Mouse (Mus musculus): ENCODE results near the gene L3mbtl2. TPM values are rescaled to one million over a fixed set of nuclear protein-coding genes. Genes with fewer than 3 reads are reported as not detected.

The L3mbtl2 gene
- 14.9 and 23.6 TPM in 2 replicates for polyA plus RNA-seq (2012)

DNA sequence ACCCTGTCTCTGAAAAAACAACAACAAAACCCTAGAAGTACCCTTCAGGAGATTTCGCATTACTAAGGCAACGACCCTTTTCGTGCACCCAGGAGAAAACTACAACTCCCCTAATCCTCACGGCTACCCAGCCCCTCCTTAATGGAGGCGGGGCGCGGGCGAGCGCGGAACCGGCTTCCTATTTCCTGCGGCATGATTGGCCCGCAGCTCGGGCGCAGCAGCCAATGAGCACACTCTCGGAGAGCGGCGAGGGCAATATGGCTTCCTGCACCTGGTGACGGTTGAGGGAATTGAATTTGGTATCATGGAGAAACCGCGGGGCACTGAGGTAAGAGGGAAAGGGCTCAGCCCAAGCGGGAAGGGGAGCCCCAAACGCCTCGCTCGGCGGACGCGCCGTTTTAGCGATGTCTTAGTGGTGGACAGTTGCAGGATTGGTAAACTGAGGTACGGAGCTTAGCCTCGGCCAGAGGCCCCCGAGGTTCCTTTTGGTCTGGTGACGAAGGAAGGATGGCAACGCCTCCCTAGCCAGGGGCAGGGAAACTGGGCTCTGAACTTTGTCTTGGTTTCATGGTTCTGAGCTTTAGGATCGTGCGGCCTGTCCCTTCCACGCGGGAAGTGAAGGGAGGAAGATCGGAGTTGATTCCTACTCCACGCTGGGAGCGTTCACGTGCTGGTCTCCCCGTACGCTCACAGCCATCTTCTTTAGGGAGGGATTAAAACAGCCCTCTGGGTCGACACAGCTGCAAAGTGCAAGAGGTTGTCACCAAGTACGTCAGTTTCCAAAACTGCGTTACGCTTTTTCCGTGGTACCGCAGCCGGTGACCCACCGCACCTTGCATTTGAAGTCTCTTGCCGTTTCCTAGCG, at the start of gene L3mbtl2:
L3mbtl2 (plus strand) TSS at position 193 of the 865 bp plus-strand sequence.
- no peak for TF ChIP-seq GATA1 (IDR thresholded peaks at IDR 0.05; ENCODE audit: low read length)

DNA sequence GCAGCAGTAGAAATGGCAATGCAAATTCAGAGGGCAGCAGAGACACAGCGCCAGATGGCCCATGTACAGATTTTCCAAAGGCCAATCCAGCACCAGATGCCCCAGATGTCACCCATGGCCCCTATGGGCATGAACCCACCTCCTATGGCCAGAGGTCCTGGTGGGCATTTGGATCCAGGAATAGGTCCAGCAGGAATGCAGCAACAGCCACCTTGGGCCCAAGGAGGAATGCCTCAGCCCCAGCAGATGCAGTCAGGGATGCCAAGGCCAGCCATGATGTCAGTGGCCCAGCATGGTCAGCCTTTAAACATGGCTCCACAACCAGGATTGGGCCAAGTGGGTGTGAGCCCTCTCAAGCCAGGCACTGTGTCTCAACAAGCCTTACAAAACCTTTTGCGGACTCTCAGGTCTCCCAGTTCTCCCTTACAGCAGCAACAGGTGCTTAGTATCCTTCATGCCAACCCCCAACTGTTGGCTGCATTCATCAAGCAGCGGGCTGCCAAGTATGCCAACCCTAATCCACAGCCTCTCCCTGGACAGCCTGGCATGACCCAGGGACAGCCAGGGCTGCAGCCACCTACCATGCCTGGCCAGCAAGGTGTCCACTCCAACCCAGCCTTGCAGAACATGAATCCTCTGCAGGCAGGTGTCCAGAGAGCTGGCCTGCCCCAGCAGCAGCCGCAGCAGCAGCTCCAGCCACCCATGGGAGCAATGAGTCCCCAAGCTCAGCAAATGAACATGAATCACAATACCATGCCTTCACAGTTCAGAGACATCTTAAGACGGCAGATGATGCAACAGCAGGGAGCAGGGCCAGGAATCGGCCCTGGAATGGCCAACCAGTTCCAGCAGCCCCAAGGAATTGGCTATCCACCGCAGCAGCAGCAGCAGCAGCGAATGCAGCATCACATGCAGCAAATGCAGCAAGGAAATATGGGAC, 13.9 kb upstream of the L3mbtl2 start:
- no peak for TF ChIP-seq GATA1 (IDR thresholded peaks at IDR 0.05; ENCODE audit: low read length)

DNA sequence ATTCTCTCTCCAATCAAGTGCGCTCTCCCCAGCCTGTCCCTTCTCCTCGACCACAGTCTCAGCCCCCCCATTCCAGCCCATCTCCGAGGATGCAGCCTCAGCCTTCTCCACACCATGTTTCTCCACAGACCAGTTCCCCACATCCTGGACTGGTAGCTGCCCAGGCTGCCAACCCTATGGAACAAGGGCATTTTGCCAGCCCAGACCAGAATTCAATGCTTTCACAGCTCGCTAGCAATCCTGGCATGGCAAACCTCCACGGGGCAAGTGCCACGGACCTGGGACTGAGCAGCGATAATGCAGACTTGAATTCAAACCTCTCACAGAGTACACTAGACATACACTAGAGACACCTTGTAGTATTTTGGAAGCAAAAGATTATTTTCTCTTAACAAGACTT, 13.1 kb upstream of the L3mbtl2 start:
- no peak for TF ChIP-seq GATA1 (IDR thresholded peaks at IDR 0.05; ENCODE audit: low read length)

DNA sequence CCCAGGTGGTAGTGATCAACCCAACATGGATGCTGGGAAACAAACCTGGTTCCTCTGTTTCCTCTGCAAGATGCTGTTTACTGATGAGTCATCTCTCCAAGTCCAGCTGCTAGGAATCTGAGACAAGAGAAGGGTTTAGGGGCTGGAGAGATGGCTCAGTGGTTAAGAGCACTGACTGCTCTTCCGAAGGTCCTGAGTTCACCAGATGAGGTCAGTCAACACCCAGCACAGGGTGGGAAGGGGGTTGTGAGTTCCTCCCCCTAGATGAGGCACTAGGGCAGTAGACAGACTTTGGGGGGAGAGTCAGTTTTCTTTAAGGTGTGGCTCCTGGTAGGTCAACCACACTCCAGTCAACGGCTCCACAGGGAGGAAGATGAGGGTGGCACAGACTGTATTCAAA, 2.0 kb upstream of the L3mbtl2 start:
- no peak for TF ChIP-seq GATA1 (IDR thresholded peaks at IDR 0.05; ENCODE audit: low read length)

DNA sequence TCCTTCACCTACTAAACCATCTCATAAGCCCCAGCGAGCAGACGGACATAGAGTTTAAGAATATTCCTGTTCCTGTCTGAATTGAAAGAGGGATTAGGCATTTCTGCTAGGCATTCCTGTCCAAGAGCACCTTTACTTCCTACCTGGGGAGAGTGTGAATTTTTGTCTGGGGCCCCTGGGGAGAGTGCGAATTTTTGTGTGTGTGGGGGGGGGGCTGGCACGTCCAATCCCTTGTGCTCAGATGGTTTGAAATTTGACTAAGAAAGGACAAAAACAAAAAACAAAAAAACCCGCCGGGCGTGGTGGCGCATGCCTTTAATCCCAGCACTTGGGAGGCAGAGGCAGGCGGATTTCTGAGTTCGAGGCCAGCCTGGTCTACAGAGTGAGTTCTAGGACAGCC, 408 bp upstream of the L3mbtl2 start:
- TF ChIP-seq GATA1 (IDR thresholded peaks at IDR 0.05; ENCODE audit: low read length): no peak

DNA sequence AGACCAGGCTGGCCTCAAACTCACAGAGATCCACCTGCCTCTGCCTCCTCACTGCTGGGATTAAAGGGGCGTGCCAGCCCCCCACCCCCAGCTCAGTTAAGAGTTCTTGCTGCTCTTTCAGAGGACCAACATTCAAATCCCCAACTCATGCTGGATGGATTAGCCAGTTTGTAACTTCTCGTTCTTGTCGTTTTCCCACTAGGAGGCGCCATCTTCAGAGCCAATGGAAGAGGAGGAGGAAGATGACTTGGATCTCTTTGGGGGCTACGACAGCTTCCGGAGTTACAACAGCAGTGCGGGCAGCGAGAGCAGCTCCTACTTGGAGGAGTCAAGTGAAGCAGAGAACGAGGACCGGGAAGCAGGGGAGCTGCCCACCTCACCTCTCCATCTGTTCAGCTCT, 3.3 kb downstream of the L3mbtl2 start:
- TF ChIP-seq GATA1 (IDR thresholded peaks at IDR 0.05; ENCODE audit: low read length): no peak

DNA sequence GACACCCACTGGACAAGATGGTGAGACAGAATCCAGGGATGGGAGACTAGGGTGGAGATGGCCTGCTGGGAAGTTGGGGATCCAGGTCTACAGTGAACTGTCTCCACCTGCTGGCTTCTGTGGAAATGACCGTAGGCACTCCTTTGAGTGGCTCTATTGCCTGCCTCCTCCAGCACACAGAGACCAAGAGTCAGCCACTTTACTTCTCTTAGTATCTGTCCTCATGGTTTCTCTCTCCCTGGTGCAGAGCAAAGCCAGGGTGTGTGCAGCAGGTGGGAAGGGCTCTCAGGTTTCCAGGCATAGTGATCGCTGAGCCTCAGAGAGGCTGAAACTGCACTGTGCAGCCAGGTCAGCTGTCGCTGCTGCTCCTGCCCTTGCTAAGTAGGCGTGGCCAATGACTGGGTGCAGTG, 6.5 kb downstream of the L3mbtl2 start:
- no peak for TF ChIP-seq GATA1 (IDR thresholded peaks at IDR 0.05; ENCODE audit: low read length)

DNA sequence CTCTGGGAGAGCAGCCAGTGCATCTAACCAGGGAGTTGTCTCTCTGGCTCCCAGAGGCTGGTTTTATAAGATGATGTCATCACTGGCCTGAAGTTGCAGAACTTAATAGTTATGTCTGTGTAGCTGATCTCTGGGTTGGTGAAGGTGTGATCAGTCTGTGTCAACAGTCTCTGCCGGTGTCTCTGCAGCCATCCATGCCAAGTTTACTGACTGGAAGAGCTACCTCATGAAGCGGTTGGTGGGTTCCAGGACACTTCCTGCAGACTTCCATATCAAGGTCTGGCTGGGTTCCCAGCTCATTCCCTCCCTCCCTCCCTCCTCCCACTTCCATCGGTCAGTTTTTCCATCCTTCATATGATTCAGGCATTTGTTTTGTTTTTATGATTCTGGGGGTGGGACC, 12.9 kb downstream of the L3mbtl2 start:
- no peak for TF ChIP-seq GATA1 (IDR thresholded peaks at IDR 0.05; ENCODE audit: low read length)

DNA sequence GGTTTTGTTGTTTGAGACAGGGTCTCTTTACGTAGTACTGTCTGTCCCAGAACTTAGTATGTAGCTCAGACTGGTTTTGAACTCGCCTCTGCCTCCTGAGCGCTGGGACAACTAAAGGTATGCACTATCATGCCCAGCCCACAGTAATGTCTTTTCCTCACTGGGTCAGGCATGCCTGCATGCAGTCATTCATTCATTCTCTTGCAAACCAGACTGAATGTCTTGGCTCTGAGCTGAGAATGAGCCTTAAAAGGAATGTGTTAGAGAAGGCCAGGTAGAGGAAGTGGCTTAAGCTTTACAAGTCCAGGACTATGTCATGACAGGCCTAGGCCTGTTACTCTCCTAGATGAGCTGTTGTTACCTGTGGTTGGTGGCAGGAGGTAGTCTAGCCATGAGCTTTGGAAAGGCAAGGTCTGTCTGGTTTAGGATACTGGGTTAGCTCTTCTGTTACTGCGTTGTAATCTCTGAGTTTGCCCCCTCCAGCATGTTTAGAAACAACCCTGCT, 16.7 kb downstream of the L3mbtl2 start:
- no peak for TF ChIP-seq GATA1 (IDR thresholded peaks at IDR 0.05; ENCODE audit: low read length)

DNA sequence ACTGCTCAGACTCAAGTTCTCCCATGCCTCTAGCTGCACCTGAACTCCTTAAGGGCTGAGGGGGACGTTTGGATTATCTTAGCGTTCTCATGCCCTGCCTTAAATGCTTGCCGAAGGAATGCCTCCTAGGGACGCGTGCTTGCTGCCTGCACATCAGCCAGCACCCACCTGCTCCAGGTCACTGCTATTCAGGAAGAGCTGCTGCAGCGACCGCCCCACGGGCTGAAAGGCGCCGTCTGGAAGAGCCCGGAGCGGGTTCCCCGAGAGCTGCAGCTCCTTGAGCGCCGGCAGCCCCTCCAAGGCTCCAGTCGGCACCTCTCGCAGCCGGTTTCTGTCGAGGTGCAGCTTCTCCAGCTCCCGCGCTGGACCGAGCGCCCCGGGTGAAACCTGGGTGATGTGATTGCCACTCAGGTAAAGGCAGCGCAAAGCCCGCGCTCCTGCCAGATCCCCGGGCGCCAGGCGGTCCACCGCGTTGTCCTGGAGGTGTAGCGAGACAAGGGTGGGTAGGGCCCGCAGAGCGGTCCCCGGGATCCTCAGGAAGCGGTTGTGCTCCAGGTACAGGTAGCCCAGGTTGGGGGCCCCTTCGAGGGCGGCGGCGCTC, 29.8 kb downstream of the L3mbtl2 start:
- TF ChIP-seq GATA1 (IDR thresholded peaks at IDR 0.05; ENCODE audit: low read length): no peak

DNA sequence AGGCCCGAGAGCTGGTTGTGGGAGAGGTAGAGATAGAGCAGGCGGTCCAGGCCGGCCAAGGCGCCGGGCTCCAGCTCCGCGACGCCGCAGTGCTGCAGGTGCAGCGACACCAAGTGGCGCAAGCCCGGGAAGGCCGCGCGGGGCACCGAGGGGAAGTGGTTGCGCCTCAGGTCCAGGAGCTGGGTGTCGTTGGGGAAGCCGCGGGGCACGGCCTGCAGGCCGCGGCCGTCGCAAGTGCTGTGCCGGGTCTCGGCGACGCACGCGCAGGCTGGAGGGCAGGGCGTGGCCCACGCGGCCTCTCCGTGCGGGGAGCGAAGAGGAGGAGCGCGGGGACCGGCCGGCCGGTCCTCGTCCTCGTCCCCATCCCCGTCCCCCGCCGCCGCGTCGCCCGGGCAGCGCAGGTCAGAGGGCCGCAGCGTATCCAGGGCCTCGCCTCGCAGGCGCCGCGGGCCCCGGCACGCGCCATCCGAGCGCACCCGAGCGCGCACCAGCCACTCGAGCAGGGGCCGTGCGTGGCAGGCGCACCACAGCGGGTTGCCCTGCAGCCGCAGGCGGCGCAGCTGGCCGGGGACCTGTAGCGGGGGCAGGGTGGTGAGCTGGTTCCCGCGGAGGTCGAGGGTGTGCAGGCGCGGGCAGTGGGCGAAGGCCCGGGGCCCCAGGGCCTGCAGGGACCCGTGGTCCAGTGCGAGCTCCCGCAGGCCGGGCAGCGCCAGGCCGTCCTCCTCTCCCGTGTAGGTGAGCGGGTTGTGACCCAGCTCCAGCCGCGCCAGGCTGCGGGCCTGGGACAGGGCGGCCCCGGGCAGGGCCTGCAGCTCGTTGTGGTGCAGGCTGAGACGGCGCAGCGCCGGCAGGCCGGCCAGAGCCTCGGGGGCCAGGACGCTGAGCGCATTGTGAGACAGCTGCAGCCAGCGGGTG, 30.5 kb downstream of the L3mbtl2 start:
- TF ChIP-seq GATA1 (IDR thresholded peaks at IDR 0.05; ENCODE audit: low read length): no peak

DNA sequence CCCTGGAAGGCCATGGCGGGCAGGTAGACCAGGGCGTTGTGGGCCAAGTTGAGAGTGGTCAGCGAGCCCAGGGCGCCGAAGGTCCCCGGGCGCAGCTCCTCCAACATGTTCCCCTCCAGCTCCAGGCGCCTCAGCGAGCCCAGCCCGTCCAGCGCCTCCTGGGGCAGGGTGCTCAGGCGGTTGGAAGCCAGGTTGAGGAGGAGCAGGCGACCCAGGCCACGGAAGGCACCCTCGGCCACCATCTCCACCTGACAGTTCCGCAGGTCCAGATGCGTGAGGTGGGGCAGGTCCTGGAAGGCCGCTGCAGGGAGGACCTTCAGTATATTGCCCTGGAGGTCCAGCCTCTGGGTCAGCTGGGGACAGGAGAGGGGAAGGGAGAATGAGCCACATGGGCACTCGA, 31.2 kb downstream of the L3mbtl2 start:
- TF ChIP-seq GATA1 (IDR thresholded peaks at IDR 0.05; ENCODE audit: low read length): no peak

DNA sequence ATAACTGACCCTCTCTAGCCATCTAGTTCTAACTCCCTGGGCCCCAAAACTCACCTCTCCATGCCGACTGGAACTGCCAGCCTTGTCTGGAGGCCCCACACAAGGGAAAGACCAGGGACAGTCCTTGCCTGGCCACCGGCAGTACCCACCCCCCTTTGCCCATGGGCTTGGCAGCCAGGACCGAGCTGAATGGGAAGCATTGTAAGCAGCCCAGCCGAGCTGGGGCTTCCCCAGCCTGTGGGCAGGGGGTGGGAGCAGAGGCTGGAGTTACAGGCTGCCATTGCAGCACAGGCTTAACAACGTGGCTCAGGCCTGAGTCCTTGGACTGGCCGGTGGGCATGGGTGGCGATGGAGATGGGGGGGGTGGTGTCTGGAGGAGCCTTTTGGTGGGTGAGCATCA, 33.5 kb downstream of the L3mbtl2 start, which contains the start of gene Chadl:
Chadl (minus strand) TSS at position 113 of the 400 bp plus-strand sequence.
- no peak for TF ChIP-seq GATA1 (IDR thresholded peaks at IDR 0.05; ENCODE audit: low read length)

DNA sequence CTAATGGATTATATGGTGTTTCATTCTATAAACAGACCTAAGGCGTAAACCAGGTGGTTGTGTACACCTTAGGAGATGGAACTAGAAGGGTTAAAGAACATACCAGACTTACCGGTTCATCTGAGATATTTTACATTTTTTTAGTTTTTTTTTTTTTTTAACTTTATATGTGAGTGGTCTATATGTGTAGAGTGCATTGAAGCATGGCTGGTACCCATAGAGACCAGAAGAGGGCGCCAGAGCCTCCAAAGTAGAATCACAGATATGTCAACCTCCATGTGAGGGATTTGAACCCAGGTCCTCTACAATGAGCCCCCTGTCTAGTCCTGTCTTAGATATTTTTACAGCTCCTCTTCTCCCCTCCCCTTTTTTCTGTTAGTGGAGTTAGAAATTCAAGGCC, 34.2 kb downstream of the L3mbtl2 start:
- TF ChIP-seq GATA1 (IDR thresholded peaks at IDR 0.05; ENCODE audit: low read length): no peak

DNA sequence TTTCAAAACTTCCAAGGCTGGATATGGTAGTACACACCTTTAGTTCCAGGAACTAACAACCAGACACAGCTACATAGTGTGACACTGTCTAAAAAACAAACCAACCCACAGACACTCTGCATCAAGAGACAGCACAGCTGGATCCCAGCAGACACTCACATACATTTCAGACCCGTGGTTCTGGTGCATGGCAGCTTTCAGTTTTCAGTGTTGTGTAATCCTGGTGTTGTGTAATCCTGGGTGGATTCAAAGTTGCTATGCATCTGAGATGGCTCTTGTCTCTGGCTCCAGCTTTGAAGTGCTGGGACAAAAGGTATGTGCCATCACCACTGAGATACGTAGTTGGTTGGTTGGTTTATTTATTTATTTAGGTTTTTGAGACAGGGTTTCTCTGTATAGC, 34.8 kb downstream of the L3mbtl2 start:
- TF ChIP-seq GATA1 (IDR thresholded peaks at IDR 0.05; ENCODE audit: low read length): no peak
